Mouse (Mus musculus) CD4-positive, CD25-positive, alpha-beta regulatory T cell, adult 4 months (primary cell): ENCODE results near the gene AY761185. TPM values are rescaled to one million over a fixed set of nuclear protein-coding genes. Genes with fewer than 3 reads are reported as not detected.
"Not testable (repeated sequence)": the region's sequence is repeated elsewhere in the genome, so short reads cannot be mapped to it uniquely, and the experiment has no call there.

Experiments
- ATAC-seq: one replicate; pipeline ENCODE4 v1.8.0; 2017
- polyA plus RNA-seq, 2 experiments: library from polyadenylated mRNA; unstranded; fragments of 100-300 nt; shearing (Covaris generic); gene quantifications; one replicate each; pipeline ENCODE4 v1.2.1; 2017

AY761185 gene
- polyA plus RNA-seq: not detected

- ATAC-seq: no peak
Measured at GRCm38 (mm10) chr8:20944610-20945009, at the start of gene AY761185. Gene AY761185 (minus strand): TSS chr8:20944710.

- ATAC-seq: not testable (repeated sequence)
Measured at GRCm38 (mm10) chr8:20994042-20994441, 49.5 kb upstream of the AY761185 start.

DNA sequence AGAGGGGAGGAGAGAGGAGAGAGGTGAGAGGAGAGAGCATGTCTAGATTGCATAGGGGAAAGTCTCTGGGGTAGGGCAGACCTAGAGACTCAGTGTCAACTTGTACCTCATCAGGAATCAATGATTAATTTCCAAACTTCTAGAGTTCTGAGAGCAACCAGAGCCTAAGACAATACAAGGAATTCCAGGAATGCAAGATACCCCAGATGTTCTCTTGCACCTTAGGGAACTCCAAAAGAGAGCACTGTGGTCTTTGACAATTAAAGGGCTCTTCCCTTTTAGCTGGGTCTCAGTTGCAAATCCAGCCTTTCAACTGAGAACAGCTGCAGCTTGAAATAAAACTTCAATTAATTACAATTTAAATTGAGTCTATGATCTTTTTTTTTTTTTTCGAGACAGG lies 35.3 kb upstream of the AY761185 start:
- no peak for ATAC-seq

GRCm38 (mm10) chr8:20964531-20964930 lies 20.0 kb upstream of the AY761185 start:
- ATAC-seq: no peak

GRCm38 (mm10) chr8:20921971-20922370 lies 22.5 kb downstream of the AY761185 start, which contains the start of gene Gm6040:
Gene Gm6040 (minus strand): TSS chr8:20922071.
- ATAC-seq: no peak

DNA sequence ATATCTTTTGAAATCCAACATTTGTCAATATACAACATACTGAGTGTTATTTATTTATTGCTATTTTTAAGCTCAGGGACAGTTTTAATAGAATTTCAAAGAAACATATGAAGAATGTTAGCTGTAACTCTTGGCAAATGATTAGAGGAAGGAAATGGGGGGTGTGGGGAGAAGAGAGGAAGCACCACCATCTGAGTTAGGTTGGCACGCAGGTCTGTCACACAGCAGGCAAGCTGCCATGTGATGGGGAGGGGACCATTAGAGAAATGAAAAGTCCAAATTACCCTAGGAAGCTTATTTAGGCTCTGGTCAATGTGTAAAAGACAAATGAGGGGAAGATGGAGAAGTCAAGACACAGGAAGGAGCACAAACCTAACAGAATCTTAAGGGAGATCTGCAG lies 32.2 kb downstream of the AY761185 start:
- ATAC-seq: no peak

GRCm38 (mm10) chr8:20908256-20908655 lies 36.3 kb downstream of the AY761185 start:
- no peak for ATAC-seq

DNA sequence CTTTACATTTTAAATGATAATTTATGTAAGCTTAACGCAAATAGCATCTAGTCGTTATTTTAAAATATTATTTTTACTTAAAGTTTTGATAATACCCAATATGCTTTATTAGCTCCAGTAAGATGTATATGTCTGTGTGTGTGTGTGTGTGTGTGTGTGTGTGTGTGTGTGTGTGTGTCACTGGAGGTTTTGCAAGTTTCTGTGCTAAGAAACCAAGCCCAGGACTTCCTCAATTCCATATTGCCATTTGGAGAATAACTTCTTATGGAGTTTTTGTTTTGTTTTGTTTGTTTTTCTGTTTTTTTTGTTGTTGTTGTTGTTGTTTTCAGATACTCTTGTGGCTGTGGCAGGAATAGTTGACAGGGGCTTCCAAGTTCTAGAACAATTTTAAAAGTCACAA lies 37.4 kb downstream of the AY761185 start:
- ATAC-seq: no peak

DNA sequence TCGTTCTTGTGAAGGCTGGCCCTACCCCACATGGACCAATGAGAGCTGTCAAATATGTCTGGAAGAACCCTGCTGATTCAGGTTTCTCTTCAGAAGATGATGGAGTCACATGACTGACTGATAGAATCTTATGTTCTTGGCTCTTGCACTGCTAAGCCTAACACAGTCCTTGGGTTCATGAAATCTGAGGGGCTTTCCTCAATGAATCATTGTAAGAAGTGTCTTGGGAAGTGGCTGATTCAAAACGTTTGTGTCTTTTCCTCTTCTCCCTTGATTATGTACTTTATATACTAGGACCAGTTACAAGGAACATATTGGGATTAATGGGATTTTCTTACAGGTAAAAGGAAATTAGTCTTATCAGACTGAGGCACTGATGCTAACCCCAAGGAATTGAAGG lies 42.0 kb downstream of the AY761185 start, which contains the start of gene Gm15056:
Gm15056 (minus strand) TSS at position 101 of the 400 bp plus-strand sequence.
- no peak for ATAC-seq

Other genes with a start within 250 kb of the AY761185 start
- gene Defb33, start 52.0 kb downstream of the AY761185 start, polyA plus RNA-seq: not detected
- not detected for gene Gm15056, start 42.1 kb downstream of the AY761185 start, polyA plus RNA-seq
- not detected for gene Gm6040, start 22.6 kb downstream of the AY761185 start, polyA plus RNA-seq
- not detected for gene Defa21, start 80.8 kb upstream of the AY761185 start, polyA plus RNA-seq
- gene Defa23, start 110.3 kb upstream of the AY761185 start, polyA plus RNA-seq: not detected
- not detected for gene Defa35, start 120.3 kb upstream of the AY761185 start, polyA plus RNA-seq
- gene Defa25, start 139.7 kb upstream of the AY761185 start, polyA plus RNA-seq: not detected
- gene Gm14851, start 151.3 kb upstream of the AY761185 start, polyA plus RNA-seq: not detected
- gene Defa30, start 189.9 kb upstream of the AY761185 start, polyA plus RNA-seq: not detected
- not detected for gene Defa22, start 217.6 kb upstream of the AY761185 start, polyA plus RNA-seq
- gene Defa31, start 246.9 kb upstream of the AY761185 start, polyA plus RNA-seq: not detected